In genomic region chr2:72674856-72675440, GRCm38 (mm10) we compare ENCODE assay signal across 17 mouse cellular contexts.
DNase-seq lines count a peak whose midpoint lies in the region; ATAC-seq and TF ChIP-seq lines count a peak whose summit lies in the region.
"Had no signal": no experiment of that assay in that cellular context is flagged by ENCODE, and none has a peak within 500 bp of the region (broad histone marks: within the 10 kb centered on the region; RNA-seq: fewer than 3 reads in every experiment).

No protein-coding gene starts in this region.

- no peak overlapping the region; the same call in 1 of the 2 replicates for H3K27ac ChIP-seq in embryonic facial prominence, embryonic 12.5 days
- no peak overlapping the region for H3K27ac ChIP-seq in embryonic facial prominence, embryonic 10.5 days (replicated peaks)
- H3K27ac ChIP-seq in heart, embryonic 13.5 days (replicated peaks), result no peak overlapping the region
- H3K27ac ChIP-seq in lung, embryonic 16.5 days (ENCODE audit: low read length), result 0 out of 2 replicates have a peak overlapping the region, but pooled peaks have one; percentile 21
- H3K27ac ChIP-seq in olfactory bulb, adult 2 months (ENCODE audit: insufficient read depth, low read depth, low read length), result peak overlapping the region; percentile 74
- H3K27ac ChIP-seq: layer of hippocampus, adult 2 months; limb, embryonic 13.5 days; liver, embryonic 13.5 days had no signal

- no peaks in the 10 kb centered on the region for H3K27me3 ChIP-seq in embryonic facial prominence, embryonic 12.5 days
- peaks cover 56% of the 10 kb centered on the region for H3K27me3 ChIP-seq in embryonic facial prominence, embryonic 10.5 days (replicated peaks; ENCODE audit: low read depth, poor library complexity, severe bottlenecking)
- H3K27me3 ChIP-seq in heart, embryonic 13.5 days (replicated peaks), result no peaks in the 10 kb centered on the region
- no peaks in the 10 kb centered on the region; the same call in 1 of the 2 replicates for H3K27me3 ChIP-seq in lung, embryonic 16.5 days (ENCODE audit: control insufficient read depth, insufficient read depth, low read depth, low read length)
- H3K27me3 ChIP-seq: limb, embryonic 13.5 days; liver, embryonic 13.5 days had no signal

- no peaks in the 10 kb centered on the region for H3K36me3 ChIP-seq in embryonic facial prominence, embryonic 12.5 days
- no peaks in the 10 kb centered on the region for H3K36me3 ChIP-seq in embryonic facial prominence, embryonic 10.5 days (replicated peaks)
- H3K36me3 ChIP-seq in heart, embryonic 13.5 days, result no peaks in the 10 kb centered on the region
- H3K36me3 ChIP-seq in lung, embryonic 16.5 days (ENCODE audit: control insufficient read depth, insufficient read depth, low read length), result no peaks in the 10 kb centered on the region
- H3K36me3 ChIP-seq: limb, embryonic 13.5 days; liver, embryonic 13.5 days had no signal

- H3K4me2 ChIP-seq in embryonic facial prominence, embryonic 12.5 days (replicated peaks), result peak overlapping the region; percentile 29; the same call in 1 of the 2 replicates
- H3K4me2 ChIP-seq in heart, embryonic 13.5 days, result peak overlapping the region; percentile 21; the same call in 1 of the 2 replicates
- no peak overlapping the region for H3K4me2 ChIP-seq in lung, embryonic 16.5 days (ENCODE audit: low read depth, low read length)
- H3K4me2 ChIP-seq: limb, embryonic 13.5 days; liver, embryonic 13.5 days had no signal

- TF ChIP-seq CTCF in olfactory bulb, adult 2 months (IDR thresholded peaks at IDR 0.05; ENCODE audit: insufficient read depth, low read depth, low read length), result no peak

- intact Hi-C loops in gastrocnemius, postnatal 36 days (cut with DNase I), result no loop called here

- 50% methylated on average over 6 of the region's 6 CpGs for WGBS in embryonic facial prominence, embryonic 12.5 days
- WGBS in embryonic facial prominence, embryonic 10.5 days, result 60% methylated on average over 6 of the region's 6 CpGs
- WGBS in heart, embryonic 13.5 days, result 48% methylated on average over 6 of the region's 6 CpGs
- WGBS in lung, embryonic 16.5 days, result 57% methylated on average over 6 of the region's 6 CpGs
- 66% methylated on average over 6 of the region's 6 CpGs for WGBS in olfactory bulb, adult 2 months

- DNase-seq in embryonic facial prominence, embryonic 10.5 days (ENCODE audit: low spot score), result no peak
- DNase-seq in heart, postnatal 4 days, result no peak
- no peak for DNase-seq in lung, postnatal 4 days
- DNase-seq in gastrocnemius, postnatal 36 days, result no peak
- DNase-seq: adrenal gland, adult 2 months; cerebellum, adult 9-11 months; kidney, adult 9 months; layer of hippocampus, postnatal 36 days; liver, embryonic 13.5 days; thymus, postnatal 14 days had no signal

- peaks cover 16% of the 10 kb centered on the region for H3K4me1 ChIP-seq in embryonic facial prominence, embryonic 12.5 days
- peaks cover 21% of the 10 kb centered on the region for H3K4me1 ChIP-seq in embryonic facial prominence, embryonic 10.5 days
- H3K4me1 ChIP-seq in heart, embryonic 13.5 days, result peaks cover 15% of the 10 kb centered on the region
- peaks cover 4% of the 10 kb centered on the region; the same call in 1 of the 2 replicates for H3K4me1 ChIP-seq in lung, embryonic 16.5 days (replicated peaks; ENCODE audit: control insufficient read depth, insufficient read depth, low read length)
- peaks cover 7% of the 10 kb centered on the region for H3K4me1 ChIP-seq in olfactory bulb, adult 2 months (ENCODE audit: control insufficient read depth, insufficient read depth, low read length)
- H3K4me1 ChIP-seq: liver, embryonic 13.5 days had no signal

- H3K4me3 ChIP-seq in embryonic facial prominence, embryonic 12.5 days, result no peak overlapping the region
- no peak overlapping the region for H3K4me3 ChIP-seq in embryonic facial prominence, embryonic 10.5 days
- no peak overlapping the region for H3K4me3 ChIP-seq in heart, embryonic 13.5 days
- H3K4me3 ChIP-seq in lung, embryonic 16.5 days (ENCODE audit: low read length), result no peak overlapping the region
- no peak overlapping the region for H3K4me3 ChIP-seq in olfactory bulb, adult 2 months (ENCODE audit: insufficient read depth, low read depth, low read length)
- H3K4me3 ChIP-seq: layer of hippocampus, adult 2 months; limb, embryonic 13.5 days; liver, embryonic 13.5 days had no signal

- ATAC-seq in embryonic facial prominence, embryonic 12.5 days (ENCODE audit: insufficient number of reproducible peaks, insufficient read depth, low FRiP score, low TSS enrichment), result no peak
- ATAC-seq in heart, embryonic 13.5 days (ENCODE audit: extremely low read depth, insufficient number of reproducible peaks, low FRiP score, low TSS enrichment), result no peak
- ATAC-seq in lung, embryonic 16.5 days (ENCODE audit: low read depth), result no peak

- no peak overlapping the region for H3K9ac ChIP-seq in embryonic facial prominence, embryonic 12.5 days
- H3K9ac ChIP-seq in heart, embryonic 13.5 days, result no peak overlapping the region
- H3K9ac ChIP-seq in lung, embryonic 16.5 days (ENCODE audit: low read length), result no peak overlapping the region
- H3K9ac ChIP-seq: limb, embryonic 13.5 days; liver, embryonic 13.5 days; lung, embryonic 14.5 days had no signal

- no peak for TF ChIP-seq POLR2A in olfactory bulb, adult 2 months (IDR thresholded peaks at IDR 0.05; ENCODE audit: insufficient read depth, low read depth, low read length)

- no peaks in the 10 kb centered on the region for H3K9me3 ChIP-seq in embryonic facial prominence, embryonic 12.5 days
- H3K9me3 ChIP-seq in embryonic facial prominence, embryonic 10.5 days, result no peaks in the 10 kb centered on the region
- no peaks in the 10 kb centered on the region for H3K9me3 ChIP-seq in heart, embryonic 13.5 days
- H3K9me3 ChIP-seq in lung, embryonic 16.5 days (ENCODE audit: control insufficient read depth, low read length), result no peaks in the 10 kb centered on the region
- H3K9me3 ChIP-seq: limb, embryonic 13.5 days; liver, embryonic 13.5 days had no signal

Comparison
In these comparisons a context has a peak if more than half of its experiments do, and no peak if none do; other contexts are left out.
1. H3K27ac ChIP-seq: peak in lung, embryonic 16.5 days (single experiment) and olfactory bulb, adult 2 months (single experiment); none in embryonic facial prominence, embryonic 12.5 days (single experiment), embryonic facial prominence, embryonic 10.5 days (single experiment) and heart, embryonic 13.5 days (single experiment).